Mouse (Mus musculus) hematopoietic multipotent progenitor cell, adult 10-12 weeks (in vitro differentiated cells): ENCODE data around the gene Vmn2r53. TPM values are rescaled to one million over a fixed set of nuclear protein-coding genes. Genes with fewer than 3 reads are reported as not detected.

Experiments
- polyA plus RNA-seq: library from polyadenylated mRNA; stranded (reverse); fragments of >175 nt; gene quantifications from 2 replicates; pipeline ENCODE4 v1.2.3, GENCODE M21; 2012; ENCODE audit warnings: low replicate concordance

Gene Vmn2r53
- polyA plus RNA-seq, result not detected in 2 replicates

DNA sequence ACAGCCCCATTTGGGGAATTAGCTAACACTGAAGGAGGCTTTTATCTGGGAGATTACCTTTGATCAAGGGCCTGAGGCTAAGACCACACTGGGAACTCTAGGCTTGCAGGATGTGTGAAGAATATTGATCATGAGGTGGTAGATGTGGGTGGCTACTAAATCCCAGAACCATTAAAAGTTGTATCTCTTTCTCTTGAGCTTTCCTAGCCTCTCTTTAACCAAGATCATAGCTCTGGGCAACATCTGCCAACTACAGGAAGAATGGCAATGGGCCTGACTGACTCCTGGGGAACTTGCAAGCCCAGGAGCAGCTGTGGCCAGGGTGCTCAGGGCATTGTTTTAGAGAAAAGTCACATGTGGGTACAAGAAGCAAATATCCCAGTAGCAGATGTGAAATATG is at the start of gene Vmn2r53:
TSS of gene Vmn2r53 (minus strand) at position 101 of the 400 bp plus-strand sequence.

GRCm38 (mm10) chr7:12640219-12640618 is 31.6 kb upstream of the Vmn2r53 start, which contains the start of gene Vmn2r54:
Gene Vmn2r54 (minus strand): TSS chr7:12640319.

Other genes with a start within 250 kb of the Vmn2r53 start
- gene Vmn1r84, start 239.5 kb downstream of the Vmn2r53 start, polyA plus RNA-seq, result not detected in 2 replicates
- gene Zfp551, start 186.0 kb downstream of the Vmn2r53 start, polyA plus RNA-seq, result 0.15 and 0.40 TPM in 2 replicates
- gene Zfp606, start 130.5 kb downstream of the Vmn2r53 start, polyA plus RNA-seq, result 2.3 and 4.6 TPM in 2 replicates
- gene 2900092C05Rik, start 96.3 kb downstream of the Vmn2r53 start, polyA plus RNA-seq, result not detected in 2 replicates
- not detected in 2 replicates for gene Vmn2r54, start 31.5 kb upstream of the Vmn2r53 start, polyA plus RNA-seq
- gene Vmn2r55, start 76.2 kb upstream of the Vmn2r53 start, polyA plus RNA-seq, result not detected in 2 replicates
- not detected in 2 replicates for gene Vmn2r56, start 126.2 kb upstream of the Vmn2r53 start, polyA plus RNA-seq
- gene Zscan18, start 194.8 kb upstream of the Vmn2r53 start, polyA plus RNA-seq, result 0.33 and 1.6 TPM in 2 replicates
- gene Zfp329, start 210.1 kb upstream of the Vmn2r53 start, polyA plus RNA-seq, result 0.53 and 1.9 TPM in 2 replicates
- gene Zfp110, start 226.0 kb upstream of the Vmn2r53 start, polyA plus RNA-seq, result 2.6 TPM in 2 replicates